Mouse (Mus musculus): ENCODE results near the gene Rnf169. TPM values are rescaled to one million over a fixed set of nuclear protein-coding genes. Genes with fewer than 3 reads are reported as not detected.
"Not testable (repeated sequence)": the region's sequence is repeated elsewhere in the genome, so short reads cannot be mapped to it uniquely, and the experiment has no call there.

Gene Rnf169
- polyA plus RNA-seq, 1 experiment from 2014 or later, result 2.8 TPM

DNA sequence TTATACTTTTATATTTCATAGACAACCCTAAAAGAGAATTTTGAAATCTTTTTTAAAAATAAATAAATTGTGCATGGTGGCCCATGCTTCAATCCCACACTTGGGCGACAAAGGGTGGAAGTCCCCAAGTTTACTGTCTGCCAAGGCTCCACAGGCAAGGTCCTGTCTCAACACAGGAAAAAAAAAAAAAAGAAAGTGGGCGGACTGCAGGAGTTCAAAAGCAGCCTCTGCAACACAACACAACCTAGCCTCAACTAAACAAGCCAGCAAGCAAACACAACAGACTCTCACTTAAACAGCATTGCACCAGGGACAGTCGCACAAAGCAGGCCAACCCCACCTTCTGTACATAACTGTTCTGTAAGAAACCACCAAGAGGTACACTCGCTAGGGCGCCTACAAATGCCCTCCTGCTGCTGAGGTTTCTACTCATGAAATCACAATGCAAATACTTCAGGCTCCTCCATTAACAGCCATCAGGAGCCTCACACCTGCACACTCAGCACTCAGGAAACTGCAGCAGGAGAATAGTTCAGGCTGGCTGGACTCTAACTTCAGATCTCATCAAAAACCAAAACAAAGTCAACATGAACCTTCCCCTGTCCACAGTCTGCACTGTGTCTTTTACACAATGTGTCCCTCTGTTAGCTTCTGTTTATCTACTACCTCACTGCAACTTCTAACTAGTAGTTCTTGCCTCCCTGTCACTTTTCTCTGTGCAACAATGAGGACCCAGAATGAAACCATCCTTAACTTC lies 4.3 kb downstream of the Rnf169 start:
- peak overlapping the region; percentile 47; the same call in 1 of the 2 replicates for H3K4me2 ChIP-seq (ENCODE audit: low read depth, low read length)
- ATAC-seq, result peak; percentile 52
- H3K9ac ChIP-seq (replicated peaks), result 0 out of 2 replicates have a peak overlapping the region, but pooled peaks have one; percentile 44

DNA sequence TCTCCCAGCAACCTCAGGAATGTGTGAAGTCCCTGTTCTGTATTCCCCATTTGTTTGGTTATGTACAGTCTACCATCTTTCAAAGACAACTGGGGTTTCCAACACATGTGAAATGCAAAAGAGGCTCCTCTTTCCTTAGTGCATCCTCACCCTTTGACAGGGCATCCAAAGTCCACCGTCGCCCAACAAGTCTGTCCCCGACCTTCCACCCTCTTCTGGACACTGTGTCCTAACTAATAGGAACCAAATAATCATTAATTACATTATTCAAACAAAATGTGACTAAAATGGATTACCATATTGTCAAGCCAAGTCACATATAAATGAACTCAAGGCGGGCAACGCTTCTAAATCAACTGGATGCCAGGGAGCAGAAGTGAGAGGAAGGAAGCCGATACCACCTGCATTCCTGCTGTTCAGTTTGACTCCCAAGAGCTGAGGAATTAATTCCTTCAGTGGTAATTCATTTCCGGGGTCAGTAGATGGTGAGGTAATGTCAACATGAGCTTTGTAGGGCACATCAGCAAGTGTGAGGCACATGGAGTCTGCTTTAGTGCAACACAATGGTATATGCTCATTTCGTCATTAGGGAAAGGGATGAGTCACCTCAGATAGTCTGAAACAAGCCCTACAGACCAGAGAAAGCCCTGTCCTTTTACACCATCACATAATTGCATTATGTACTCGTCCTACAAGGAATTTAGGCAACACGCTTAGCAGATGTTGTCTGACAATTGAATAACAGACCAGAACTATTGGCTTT lies 5.9 kb downstream of the Rnf169 start:
- Histone ChIP-seq H3K9ac (replicated peaks) (0 out of 2 replicates have a peak overlapping the region, but pooled peaks have one; percentile 42), H3K4me2 (ENCODE audit: low read depth, low read length) (peak overlapping the region; percentile 1; the same call in 1 of the 2 replicates), H3K4me1 (ENCODE audit: insufficient read depth) (peaks cover 33% of the 10 kb centered on the region), H3K36me3 (replicated peaks; ENCODE audit: insufficient read depth, low read length) (no peaks in the 10 kb centered on the region), H3K27ac (ENCODE audit: low read depth) (peak overlapping the region; percentile 89), H3K9me3 (ENCODE audit: low read length) (no peaks in the 10 kb centered on the region), H3K4me3 (ENCODE audit: low read depth, low read length) (no peak overlapping the region), H3K27me3 (ENCODE audit: insufficient read depth, low read length) (no peaks in the 10 kb centered on the region)
- ATAC-seq, result peak; percentile 71
- WGBS (ENCODE audit: insufficient replicate concordance), result 64% methylated on average over 10 of the region's 10 CpGs
- TF ChIP-seq EP300 (IDR thresholded peaks at IDR 0.05; ENCODE audit: low read depth) (peak; percentile 81), CTCF (IDR thresholded peaks at IDR 0.05; ENCODE audit: low read depth) (no peak)
- DNase-seq, result no peak

More for the DNA sequence above, 4.3 kb downstream of the Rnf169 start:
- 58% methylated on average over 5 of the region's 5 CpGs for WGBS (ENCODE audit: insufficient replicate concordance)
- H3K36me3 ChIP-seq (replicated peaks; ENCODE audit: insufficient read depth, low read length), result no peaks in the 10 kb centered on the region
- peaks cover 32% of the 10 kb centered on the region for H3K4me1 ChIP-seq (ENCODE audit: insufficient read depth)
- H3K27ac ChIP-seq (ENCODE audit: low read depth), result peak overlapping the region; percentile 89
- TF ChIP-seq EP300 (IDR thresholded peaks at IDR 0.05; ENCODE audit: low read depth) (no peak), CTCF (IDR thresholded peaks at IDR 0.05; ENCODE audit: low read depth) (no peak)
- no peak overlapping the region for H3K4me3 ChIP-seq (ENCODE audit: low read depth, low read length)
- DNase-seq, result peak; percentile 34
- H3K9me3 ChIP-seq (ENCODE audit: low read length), result no peaks in the 10 kb centered on the region
- no peaks in the 10 kb centered on the region for H3K27me3 ChIP-seq (ENCODE audit: insufficient read depth, low read length)

DNA sequence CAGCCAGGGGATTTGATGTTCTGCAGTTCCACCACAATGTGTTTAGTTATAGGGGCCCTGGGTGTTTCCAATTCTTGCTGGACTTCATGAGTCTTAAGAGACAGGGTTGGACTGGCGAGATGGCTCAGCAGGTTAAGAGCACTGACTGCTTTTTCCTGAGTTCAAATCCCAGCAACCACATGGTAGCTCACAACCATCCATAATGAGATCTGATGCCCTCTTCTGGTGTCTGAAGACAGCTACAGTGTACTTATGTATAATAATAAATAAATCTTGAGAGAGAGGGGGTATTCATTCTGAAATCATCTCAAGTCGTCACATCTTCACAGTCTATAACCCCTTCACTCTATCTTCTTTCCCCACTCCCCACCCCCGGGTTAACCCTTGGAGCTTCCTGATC lies 7.3 kb downstream of the Rnf169 start:
- not testable (repeated sequence) for ATAC-seq; DNase-seq; H3K9me3 ChIP-seq (ENCODE audit: low read length); H3K9ac ChIP-seq (replicated peaks); H3K36me3 ChIP-seq (replicated peaks; ENCODE audit: insufficient read depth, low read length); H3K27me3 ChIP-seq (ENCODE audit: insufficient read depth, low read length); H3K4me2 ChIP-seq (ENCODE audit: low read depth, low read length); H3K4me3 ChIP-seq (ENCODE audit: low read depth, low read length)
- 69% methylated on average over 3 of the region's 3 CpGs for WGBS (ENCODE audit: insufficient replicate concordance)
- TF ChIP-seq CTCF (IDR thresholded peaks at IDR 0.05; ENCODE audit: low read depth), result 0 out of 2 replicates have a peak, but pooled peaks have one; percentile 4
- H3K27ac ChIP-seq (ENCODE audit: low read depth), result peak overlapping the region; percentile 89
- H3K4me1 ChIP-seq (ENCODE audit: insufficient read depth), result peaks cover 39% of the 10 kb centered on the region

DNA sequence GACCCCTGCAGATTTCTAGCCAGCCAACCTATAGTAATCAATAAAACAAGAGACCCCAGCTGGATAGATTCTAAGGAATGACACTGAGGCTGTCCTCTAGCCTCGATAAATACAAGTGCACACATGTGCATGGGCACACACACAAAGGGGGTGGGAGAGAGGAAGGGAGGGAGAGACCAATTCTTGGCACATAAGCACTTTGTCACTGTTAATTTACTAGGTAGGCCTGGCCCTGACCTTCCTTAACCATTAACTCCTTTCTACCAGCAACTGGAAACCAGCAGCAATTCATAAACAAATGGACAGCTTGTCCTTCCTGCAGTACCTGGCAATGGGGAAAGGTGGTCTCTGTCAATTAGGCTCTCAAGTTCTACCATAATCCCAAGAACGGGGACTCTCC lies 8.3 kb downstream of the Rnf169 start:
- Histone ChIP-seq H3K9me3 (ENCODE audit: low read length) (no peaks in the 10 kb centered on the region), H3K4me2 (ENCODE audit: low read depth, low read length) (no peak overlapping the region), H3K27me3 (ENCODE audit: insufficient read depth, low read length) (no peaks in the 10 kb centered on the region), H3K4me1 (ENCODE audit: insufficient read depth) (peaks cover 47% of the 10 kb centered on the region), H3K36me3 (replicated peaks; ENCODE audit: insufficient read depth, low read length) (no peaks in the 10 kb centered on the region), H3K27ac (ENCODE audit: low read depth) (peak overlapping the region; percentile 81), H3K4me3 (ENCODE audit: low read depth, low read length) (no peak overlapping the region), H3K9ac (replicated peaks) (no peak overlapping the region; the same call in 1 of the 2 replicates)
- DNase-seq (no peak), ATAC-seq (peak; percentile 64)
- TF ChIP-seq CTCF (IDR thresholded peaks at IDR 0.05; ENCODE audit: low read depth) (no peak), EP300 (IDR thresholded peaks at IDR 0.05; ENCODE audit: low read depth) (peak; percentile 38; the same call in 1 of the 2 replicates)
- 69% methylated on average over 2 of the region's 2 CpGs for WGBS (ENCODE audit: insufficient replicate concordance)

DNA sequence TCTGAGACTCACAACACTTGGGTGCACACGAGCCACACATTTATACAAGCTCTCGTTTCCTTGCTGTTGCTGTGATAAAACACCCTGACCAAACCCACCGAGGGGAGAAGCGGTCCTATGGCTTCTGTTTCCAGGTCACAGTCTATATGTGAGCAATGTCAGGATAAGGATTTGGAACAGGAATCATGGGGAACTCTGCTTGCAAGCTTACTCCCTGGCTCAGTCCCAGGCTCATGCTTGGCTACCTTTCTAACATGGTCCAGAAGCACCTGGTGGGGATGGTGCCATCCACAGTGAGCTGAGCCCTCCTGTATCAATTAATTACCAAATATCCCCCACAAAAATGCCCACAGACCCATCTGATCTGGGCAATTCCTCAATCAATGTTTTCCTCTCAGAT lies 11.1 kb downstream of the Rnf169 start:
- no peak overlapping the region for H3K4me2 ChIP-seq (ENCODE audit: low read depth, low read length)
- ATAC-seq (no peak), DNase-seq (no peak)
- H3K27ac ChIP-seq (ENCODE audit: low read depth), result no peak overlapping the region
- H3K4me1 ChIP-seq (ENCODE audit: insufficient read depth), result peaks cover 50% of the 10 kb centered on the region
- no peak overlapping the region for H3K4me3 ChIP-seq (ENCODE audit: low read depth, low read length)
- H3K27me3 ChIP-seq (ENCODE audit: insufficient read depth, low read length), result no peaks in the 10 kb centered on the region
- H3K9me3 ChIP-seq (ENCODE audit: low read length), result no peaks in the 10 kb centered on the region
- 85% methylated on average over 4 of the region's 4 CpGs for WGBS (ENCODE audit: insufficient replicate concordance)
- H3K36me3 ChIP-seq (replicated peaks; ENCODE audit: insufficient read depth, low read length), result no peaks in the 10 kb centered on the region
- H3K9ac ChIP-seq (replicated peaks), result no peak overlapping the region
- TF ChIP-seq EP300 (IDR thresholded peaks at IDR 0.05; ENCODE audit: low read depth), result no peak
- no peak for TF ChIP-seq CTCF (IDR thresholded peaks at IDR 0.05; ENCODE audit: low read depth)

Data from liver, postnatal 0 days (tissue).